Mouse (Mus musculus) CD8-positive naive resting alpha-beta T cell, adult 2 months (primary cell): Measurements from ENCODE around the gene Dppa3.
"Not testable (repeated sequence)": the region's sequence is repeated elsewhere in the genome, so short reads cannot be mapped to it uniquely, and the experiment has no call there.

ENCODE experiments used
- DNase-seq, 2 experiments: peaks; one replicate each; pipeline ENCODE4 v3.0.0; 2022; ENCODE audit warnings: low read depth in 2 of 2, low spot score in 2 of 2

Dppa3 gene

GRCm38 (mm10) chr6:122609771-122610170 is 16.4 kb upstream of the Dppa3 start, which contains the start of gene Gdf3:
Gene Gdf3, minus strand, starts transcription at chr6:122610087.
- DNase-seq = no peak

DNA sequence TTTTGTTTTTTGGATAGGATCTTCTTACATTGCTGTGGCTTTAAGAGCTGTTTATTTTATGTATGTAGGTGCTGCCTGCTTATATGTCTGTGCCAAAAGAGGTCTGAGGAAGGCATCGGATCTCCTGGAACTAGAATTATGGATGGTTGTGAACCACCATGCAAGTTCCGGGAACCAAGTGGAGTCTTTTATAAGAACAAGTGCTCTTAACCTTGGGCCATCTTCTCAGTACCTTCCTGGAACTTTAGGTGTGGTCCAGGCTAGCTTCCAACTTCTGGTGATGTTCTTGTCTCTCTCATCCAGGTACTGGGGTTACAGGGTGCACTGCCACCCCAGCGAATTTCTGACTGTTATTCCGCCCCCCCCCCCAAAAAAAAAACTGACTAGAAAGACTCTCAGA is 13.8 kb upstream of the Dppa3 start:
- DNase-seq = no peak

DNA sequence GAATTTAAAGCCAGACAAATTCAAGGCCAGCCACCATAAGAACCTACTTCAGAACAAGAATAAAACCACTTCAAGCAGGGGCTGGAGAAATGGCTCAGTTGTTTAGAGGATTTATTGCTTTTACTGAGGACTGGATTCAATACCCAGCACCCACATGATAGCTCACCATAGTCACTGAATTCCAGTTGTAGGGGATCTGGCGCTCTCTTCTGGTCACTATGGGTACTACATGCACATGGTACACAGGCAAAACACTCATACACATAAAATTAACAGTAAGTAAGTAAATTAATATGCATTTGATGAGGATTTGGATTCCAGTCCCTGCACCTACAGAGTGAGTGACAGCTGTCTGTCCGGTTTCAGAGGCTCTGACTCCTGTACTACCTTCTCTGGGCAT is 12.2 kb upstream of the Dppa3 start:
- DNase-seq = peak; percentile 9 to 28

- DNase-seq = no peak
Measured at GRCm38 (mm10) chr6:122616022-122616421, 10.2 kb upstream of the Dppa3 start.

GRCm38 (mm10) chr6:122621066-122621465 is 5.1 kb upstream of the Dppa3 start:
- no peak for DNase-seq

DNA sequence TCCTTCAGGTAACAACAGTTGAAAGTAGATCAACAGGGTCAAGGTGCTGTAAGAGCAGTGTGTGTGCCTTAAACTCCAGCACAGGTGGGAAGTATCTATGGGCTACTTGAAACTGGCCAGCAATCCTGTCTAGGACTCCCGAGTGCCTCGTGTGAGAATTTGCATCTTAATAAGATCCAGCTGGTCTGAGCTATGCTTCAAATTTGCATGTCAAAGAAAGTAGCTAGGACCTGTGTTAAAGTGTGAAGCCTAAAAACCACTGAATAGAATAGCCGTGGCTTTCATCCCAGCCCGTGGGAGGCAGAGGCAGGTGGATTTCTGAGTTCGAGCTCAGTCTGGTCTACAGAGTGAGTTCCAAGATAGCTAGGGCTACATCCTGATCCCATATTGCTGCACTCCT is 1.7 kb upstream of the Dppa3 start:
- no peak for DNase-seq

- no peak for DNase-seq
Measured at GRCm38 (mm10) chr6:122625156-122625555, 1.1 kb upstream of the Dppa3 start.

- DNase-seq = no peak
Measured at GRCm38 (mm10) chr6:122627469-122628108, 1.4 kb downstream of the Dppa3 start.

DNA sequence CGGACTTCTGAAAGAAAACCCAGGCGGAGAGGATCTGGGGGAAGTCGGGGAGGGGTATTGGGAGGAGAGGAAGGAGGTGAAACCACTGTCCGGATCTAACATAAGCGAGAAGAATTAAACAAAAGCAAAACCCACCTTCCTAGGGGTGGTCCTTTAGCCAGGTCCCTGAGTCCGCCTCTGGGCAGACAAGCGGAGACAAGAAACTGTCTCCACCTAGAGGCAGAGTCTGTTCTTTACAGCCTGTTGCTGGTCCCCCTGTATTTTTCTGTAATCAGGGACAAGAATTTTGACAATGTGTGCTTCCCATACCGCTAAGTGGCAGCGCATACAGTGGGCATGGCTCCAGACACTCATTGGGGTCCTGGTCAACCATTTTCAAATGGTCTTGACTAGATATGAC is 7.2 kb downstream of the Dppa3 start:
- no peak for DNase-seq

- no peak for DNase-seq
Measured at GRCm38 (mm10) chr6:122635315-122635714, 9.1 kb downstream of the Dppa3 start.

- no peak for DNase-seq
Measured at GRCm38 (mm10) chr6:122636666-122637065, 10.5 kb downstream of the Dppa3 start.

DNA sequence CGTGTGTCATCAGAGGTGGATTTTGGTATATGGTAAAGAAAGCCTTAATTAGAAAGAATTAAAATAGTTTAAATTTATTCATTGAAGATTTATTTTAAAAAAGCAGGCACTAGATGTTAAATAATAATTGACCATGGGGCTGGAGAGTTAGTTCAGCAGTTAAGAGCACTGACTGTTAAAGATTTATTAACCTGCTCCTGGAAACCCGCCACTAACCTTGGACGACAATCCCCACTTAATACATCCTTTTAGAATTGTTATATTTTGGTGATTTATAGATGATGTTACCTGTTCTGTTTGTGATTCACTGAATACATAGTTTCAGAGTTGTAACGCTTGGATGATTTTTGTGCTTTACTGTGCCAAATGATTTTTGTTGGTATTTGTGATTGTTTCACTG is 11.4 kb downstream of the Dppa3 start:
- DNase-seq = not testable (repeated sequence)

DNA sequence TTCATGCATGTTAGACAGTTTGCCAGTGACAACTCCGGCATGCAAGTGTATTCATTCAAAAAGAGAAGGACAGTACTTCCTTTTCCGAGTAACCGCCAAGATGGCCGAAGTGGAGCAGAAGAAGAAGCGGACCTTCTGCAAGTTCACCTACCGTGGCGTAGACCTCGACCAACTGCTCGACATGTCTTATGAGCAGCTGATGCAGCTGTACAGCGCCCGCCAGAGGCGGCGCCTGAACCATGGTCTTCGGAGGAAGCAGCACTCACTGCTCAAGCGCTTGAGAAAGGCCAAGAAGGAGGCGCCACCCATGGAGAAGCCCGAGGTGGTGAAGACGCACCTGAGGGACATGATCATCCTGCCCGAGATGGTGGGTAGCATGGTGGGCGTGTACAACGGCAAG is 18.0 kb downstream of the Dppa3 start:
- not testable (repeated sequence) for DNase-seq

GRCm38 (mm10) chr6:122649903-122650302 is 23.7 kb downstream of the Dppa3 start:
- DNase-seq = no peak

DNA sequence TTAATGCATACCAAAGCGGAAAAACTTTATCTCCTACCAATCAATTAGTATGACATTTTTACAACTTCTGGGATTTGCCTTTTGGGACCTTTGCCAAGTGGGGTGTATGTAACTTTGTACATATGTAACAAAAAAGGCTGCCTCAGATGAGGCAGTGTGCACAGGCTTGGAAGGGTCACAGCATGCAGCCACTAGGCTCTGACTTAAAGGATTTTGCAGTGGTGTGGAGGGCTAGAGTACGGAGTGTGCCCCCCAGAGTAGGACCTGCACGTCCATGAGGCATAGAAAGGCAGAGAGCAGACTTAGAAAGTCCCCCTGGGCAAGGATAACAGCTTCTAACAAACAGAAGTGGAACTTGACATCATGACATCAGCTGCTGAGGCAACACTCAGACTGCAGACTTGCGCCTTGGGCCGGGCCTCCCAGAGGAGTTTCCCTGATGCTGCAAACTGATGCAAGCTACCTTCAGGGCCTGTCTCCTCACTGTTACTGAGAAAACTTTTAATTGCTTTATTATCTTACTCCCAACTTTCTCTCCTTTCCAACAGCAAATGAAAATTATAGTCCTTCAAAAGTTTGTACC is 24.3 kb downstream of the Dppa3 start:
- DNase-seq = no peak

GRCm38 (mm10) chr6:122654301-122654700 is 28.1 kb downstream of the Dppa3 start:
- DNase-seq = no peak

DNA sequence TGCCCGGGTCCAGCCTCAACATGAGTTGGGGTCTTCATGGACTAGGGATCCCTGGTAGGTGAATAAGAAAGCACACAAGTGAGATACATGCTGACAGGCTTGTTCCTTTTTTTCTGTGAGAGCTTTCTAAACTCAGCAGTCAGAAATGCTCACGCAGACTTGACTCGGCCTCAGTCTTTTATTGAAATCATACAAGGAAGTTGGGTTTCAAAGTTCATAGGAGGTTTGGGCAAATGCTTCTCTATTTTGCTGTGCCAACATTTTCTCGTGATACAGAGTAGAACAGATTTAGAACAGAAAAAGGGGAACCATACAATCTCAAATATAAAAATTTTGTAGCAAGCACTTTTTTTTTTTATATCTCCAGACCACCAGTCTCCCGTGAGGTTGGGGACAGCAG is 31.4 kb downstream of the Dppa3 start:
- no peak for DNase-seq

- DNase-seq = no peak
Measured at GRCm38 (mm10) chr6:122659567-122659966, 33.4 kb downstream of the Dppa3 start.

GRCm38 (mm10) chr6:122660601-122661379 is 34.6 kb downstream of the Dppa3 start:
- peak; percentile 14 to 39 for DNase-seq

GRCm38 (mm10) chr6:122662551-122663264 is 36.5 kb downstream of the Dppa3 start:
- no peak for DNase-seq

DNA sequence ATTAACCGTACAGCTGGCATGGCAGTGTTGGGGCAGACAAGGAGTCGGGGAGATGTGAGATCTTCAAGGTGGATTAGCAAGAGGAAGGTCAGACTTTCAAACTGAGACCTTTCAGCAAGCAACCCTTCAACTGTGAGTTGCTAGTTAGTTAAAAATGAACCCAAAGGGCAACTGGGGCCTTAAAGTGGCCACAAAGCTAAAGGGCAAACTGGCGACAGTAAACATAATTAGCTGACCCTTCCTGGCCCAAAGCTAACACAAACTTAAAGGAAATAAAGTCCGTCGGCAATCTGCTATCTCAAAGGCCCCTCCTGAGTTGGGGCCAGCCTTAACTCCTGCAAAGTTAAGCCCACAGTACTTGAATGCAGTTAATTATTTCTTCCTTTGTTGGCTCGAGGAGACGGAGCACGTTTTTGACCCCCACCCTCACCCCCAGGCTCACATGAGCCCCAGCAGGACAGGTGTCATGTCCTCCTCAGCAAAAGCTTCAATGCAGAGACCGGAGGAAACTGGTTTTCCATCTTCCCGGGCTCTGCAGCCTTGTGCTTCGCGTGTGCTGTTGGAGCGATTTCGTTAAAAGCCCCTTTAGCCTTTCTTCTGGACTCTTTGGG is 37.5 kb downstream of the Dppa3 start:
- no peak for DNase-seq
